8 mouse cellular contexts compared by ENCODE assay signal in the genomic region with DNA sequence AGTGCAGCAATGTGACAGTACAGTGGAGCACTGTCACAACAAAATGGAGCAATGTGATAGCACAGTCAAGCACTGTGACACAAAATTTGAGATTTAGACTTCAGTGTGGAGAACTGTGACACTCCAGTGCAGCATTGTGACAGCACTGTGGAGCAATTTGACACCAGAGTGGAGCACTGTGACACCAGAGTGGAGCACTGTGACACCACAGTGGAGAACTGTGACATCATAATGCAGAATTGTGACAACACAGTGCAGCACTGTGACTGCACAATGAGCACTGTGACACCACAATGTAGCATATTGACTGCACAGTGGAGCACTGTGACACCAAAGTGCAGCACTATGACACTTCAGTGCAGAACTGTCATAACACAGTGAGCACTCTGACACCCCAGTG.
DNase-seq lines count a peak whose midpoint lies in the region; ATAC-seq lines count a peak whose summit lies in the region.
"Had no signal": no experiment of that assay in that cellular context is flagged by ENCODE, and none has a peak within 500 bp of the region (broad histone marks: within the 10 kb centered on the region; RNA-seq: fewer than 3 reads in every experiment).

No protein-coding gene starts in this region.

- no peaks in the 10 kb centered on the region for H3K4me1 ChIP-seq in kidney, embryonic 15.5 days
- no peaks in the 10 kb centered on the region for H3K4me1 ChIP-seq in kidney, embryonic 14.5 days (ENCODE audit: control insufficient read depth, insufficient read depth, low read length)
- no peaks in the 10 kb centered on the region for H3K4me1 ChIP-seq in limb, embryonic 12.5 days (replicated peaks)
- no peaks in the 10 kb centered on the region for H3K4me1 ChIP-seq in midbrain, embryonic 15.5 days

- DNase-seq in adrenal gland, postnatal 14 days: no peak
- DNase-seq in ovary, postnatal 10 days (ENCODE audit: low spot score): no peak
- DNase-seq: layer of hippocampus, postnatal 36 days had no signal

- no peak overlapping the region for H3K4me3 ChIP-seq in kidney, embryonic 15.5 days (replicated peaks)
- no peak overlapping the region for H3K4me3 ChIP-seq in kidney, embryonic 14.5 days (ENCODE audit: low read length)
- H3K4me3 ChIP-seq in limb, embryonic 12.5 days (replicated peaks): no peak overlapping the region
- H3K4me3 ChIP-seq in midbrain, embryonic 15.5 days: no peak overlapping the region

- ATAC-seq in kidney, embryonic 15.5 days (replicated peaks; ENCODE audit: low FRiP score): peak; percentile 65; the same call in 1 of the 2 replicates
- ATAC-seq in kidney, embryonic 14.5 days (ENCODE audit: low FRiP score, low TSS enrichment): no peak
- ATAC-seq in granulocyte monocyte progenitor cell, adult 5-6 weeks (replicated peaks; ENCODE audit: poor library complexity, severe bottlenecking): peak; percentile 39; the same call in 1 of the 2 replicates
- ATAC-seq in limb, embryonic 12.5 days (ENCODE audit: insufficient number of reproducible peaks, insufficient read depth, low FRiP score, low TSS enrichment, low read depth): peak; percentile 66; the same call in 1 of the 2 replicates
- peak; percentile 66; the same call in 1 of the 2 replicates for ATAC-seq in midbrain, embryonic 15.5 days (replicated peaks)

- H3K9me3 ChIP-seq in kidney, embryonic 15.5 days (replicated peaks): peaks cover 41% of the 10 kb centered on the region
- peaks cover 46% of the 10 kb centered on the region for H3K9me3 ChIP-seq in kidney, embryonic 14.5 days (ENCODE audit: control insufficient read depth, low read length)
- H3K9me3 ChIP-seq in limb, embryonic 12.5 days: peaks cover 61% of the 10 kb centered on the region
- H3K9me3 ChIP-seq in midbrain, embryonic 15.5 days: peaks cover 33% of the 10 kb centered on the region

- H3K27me3 ChIP-seq in kidney, embryonic 15.5 days: no peaks in the 10 kb centered on the region
- H3K27me3 ChIP-seq in kidney, embryonic 14.5 days (ENCODE audit: control insufficient read depth, insufficient read depth, low read length): no peaks in the 10 kb centered on the region
- no peaks in the 10 kb centered on the region for H3K27me3 ChIP-seq in limb, embryonic 12.5 days
- no peaks in the 10 kb centered on the region for H3K27me3 ChIP-seq in midbrain, embryonic 15.5 days (replicated peaks)

- H3K4me2 ChIP-seq in kidney, embryonic 15.5 days: no peak overlapping the region
- no peak overlapping the region for H3K4me2 ChIP-seq in kidney, embryonic 14.5 days (replicated peaks; ENCODE audit: low read depth, low read length)
- no peak overlapping the region for H3K4me2 ChIP-seq in limb, embryonic 12.5 days
- H3K4me2 ChIP-seq in midbrain, embryonic 15.5 days: no peak overlapping the region

- no peak overlapping the region for H3K9ac ChIP-seq in kidney, embryonic 15.5 days
- H3K9ac ChIP-seq in kidney, embryonic 14.5 days (ENCODE audit: low read depth, low read length): no peak overlapping the region
- H3K9ac ChIP-seq in limb, embryonic 12.5 days (replicated peaks): no peak overlapping the region
- H3K9ac ChIP-seq in midbrain, embryonic 15.5 days: no peak overlapping the region

- H3K27ac ChIP-seq in kidney, embryonic 15.5 days: no peak overlapping the region
- H3K27ac ChIP-seq in kidney, embryonic 14.5 days (ENCODE audit: low read depth, low read length): no peak overlapping the region
- no peak overlapping the region for H3K27ac ChIP-seq in limb, embryonic 12.5 days
- H3K27ac ChIP-seq in midbrain, embryonic 15.5 days: no peak overlapping the region

- H3K36me3 ChIP-seq in kidney, embryonic 15.5 days: no peaks in the 10 kb centered on the region
- no peaks in the 10 kb centered on the region for H3K36me3 ChIP-seq in kidney, embryonic 14.5 days (ENCODE audit: control insufficient read depth, insufficient read depth, low read length)
- no peaks in the 10 kb centered on the region for H3K36me3 ChIP-seq in limb, embryonic 12.5 days
- no peaks in the 10 kb centered on the region for H3K36me3 ChIP-seq in midbrain, embryonic 15.5 days (replicated peaks)
